Mouse (Mus musculus) retina, embryonic 14.5 days (tissue): ENCODE results near the gene Abraxas1.
A peak's percentile ranks its signal among the peaks of the same experiment; 100 is the strongest.

ENCODE experiments used
- DNase-seq: peaks from one replicate; pipeline ENCODE4 v3.0.0-alpha.2; 2015; ENCODE audit warnings: low spot score

The Abraxas1 gene

GRCm38 (mm10) chr5:100822826-100823225 lies 2.1 kb upstream of the Abraxas1 start:
- no peak for DNase-seq

- no peak for DNase-seq
These were observed 610 bp upstream of the Abraxas1 start for GRCm38 (mm10) chr5:100821375-100821774.

GRCm38 (mm10) chr5:100819568-100820480 lies 941 bp downstream of the Abraxas1 start:
- DNase-seq: peak; percentile 26

- no peak for DNase-seq
These were observed 2.4 kb downstream of the Abraxas1 start for GRCm38 (mm10) chr5:100818341-100818740.

- DNase-seq: peak; percentile 92
These were observed 22.5 kb downstream of the Abraxas1 start, which contains the start of the genes Helq and Mrps18c for GRCm38 (mm10) chr5:100798165-100798860. Gene Helq, minus strand, starts transcription at chr5:100798598. Gene Mrps18c, plus strand, starts transcription at chr5:100798627.

GRCm38 (mm10) chr5:100794084-100794483 lies 26.7 kb downstream of the Abraxas1 start:
- DNase-seq: no peak

GRCm38 (mm10) chr5:100792261-100792660 lies 28.5 kb downstream of the Abraxas1 start:
- no peak for DNase-seq

- DNase-seq: no peak
These were observed 33.2 kb downstream of the Abraxas1 start for GRCm38 (mm10) chr5:100787527-100787926.

- DNase-seq: no peak
These were observed 41.8 kb downstream of the Abraxas1 start for GRCm38 (mm10) chr5:100779002-100779401.

- DNase-seq: no peak
These were observed 43.9 kb downstream of the Abraxas1 start for GRCm38 (mm10) chr5:100776900-100777299.

GRCm38 (mm10) chr5:100775778-100776404 lies 44.9 kb downstream of the Abraxas1 start:
- no peak for DNase-seq

- no peak for DNase-seq
These were observed 49.2 kb downstream of the Abraxas1 start for GRCm38 (mm10) chr5:100771575-100771974.

- DNase-seq: no peak
These were observed 54.7 kb downstream of the Abraxas1 start for GRCm38 (mm10) chr5:100766026-100766425.

- DNase-seq: no peak
These were observed 59.0 kb downstream of the Abraxas1 start for GRCm38 (mm10) chr5:100761736-100762135.

- DNase-seq: no peak
These were observed 60.6 kb downstream of the Abraxas1 start for GRCm38 (mm10) chr5:100760049-100760663.

GRCm38 (mm10) chr5:100758121-100758520 lies 62.6 kb downstream of the Abraxas1 start:
- no peak for DNase-seq
